Mouse (Mus musculus) stomach, embryonic 16.5 days (tissue): ENCODE data around the gene Ywhag. TPM values are rescaled to one million over a fixed set of nuclear protein-coding genes. Genes with fewer than 3 reads are reported as not detected.

Experiments used
- ATAC-seq: fragments of 200-750 bp; cut with Nextera tagmentation; 2 replicates; pipeline ENCODE4 v1.8.0; 2017; ENCODE audit warnings: moderate number of reproducible peaks, moderate TSS enrichment; ENCODE audit not compliant: insufficient read depth, low FRiP score
- H3K27ac ChIP-seq: fragments of 300-500 bp; sonication (generic); 2 replicates; pipeline ENCODE4 v1.5.1; 2014; ENCODE audit warnings: low read length
- H3K27me3 ChIP-seq: fragments of 300-500 bp; sonication (generic); 2 replicates; pipeline ENCODE4 v1.6.1; 2014; ENCODE audit warnings: low read length, control low read depth, mixed read lengths; ENCODE audit not compliant: control insufficient read depth, insufficient read depth
- H3K36me3 ChIP-seq: fragments of 300-500 bp; sonication (generic); 2 replicates; pipeline ENCODE4 v1.6.1; 2014; ENCODE audit warnings: low read length; ENCODE audit not compliant: control insufficient read depth, insufficient read depth
- H3K4me1 ChIP-seq: fragments of 300-500 bp; sonication (generic); 2 replicates; pipeline ENCODE4 v1.6.1; 2014; ENCODE audit warnings: low read length, control low read depth, mixed read lengths; ENCODE audit not compliant: control insufficient read depth, insufficient read depth
- H3K4me2 ChIP-seq: fragments of 300-500 bp; sonication (generic); 2 replicates; pipeline ENCODE4 v1.6.1; 2014; ENCODE audit warnings: low read depth, low read length, mixed read lengths
- H3K4me3 ChIP-seq: fragments of 300-500 bp; sonication (generic); replicated peaks from 2 replicates; pipeline ENCODE4 v1.5.1; 2014; ENCODE audit warnings: mild to moderate bottlenecking, low read length
- H3K9ac ChIP-seq: fragments of 300-500 bp; sonication (generic); 2 replicates; pipeline ENCODE4 v1.6.1; 2014; ENCODE audit warnings: low read length
- H3K9me3 ChIP-seq: fragments of 300-500 bp; sonication (generic); replicated peaks from 2 replicates; pipeline ENCODE4 v1.6.1; 2016; ENCODE audit warnings: low read length, control low read depth; ENCODE audit not compliant: control insufficient read depth
- WGBS: fragments of 180-500 bp; shearing (Covaris S2); extraction: QIAGEN DNeasy Blood & Tissue Kit; methylation state at CpG from one replicate; pipeline ENCODE4 v1.1.7; 2014; 5-methylcytosine and 5-hydroxymethylcytosine counted together
- polyA plus RNA-seq: library from polyadenylated mRNA; unstranded; fragments of >200 nt; fragmentation: Nextera tagmentation; extraction: Ambion mirVana; gene quantifications from 2 replicates; pipeline ENCODE4 v1.2.1, GENCODE M21; 2015

Gene Ywhag
- polyA plus RNA-seq, 1 experiment from 2014 or later: 195 TPM

DNA sequence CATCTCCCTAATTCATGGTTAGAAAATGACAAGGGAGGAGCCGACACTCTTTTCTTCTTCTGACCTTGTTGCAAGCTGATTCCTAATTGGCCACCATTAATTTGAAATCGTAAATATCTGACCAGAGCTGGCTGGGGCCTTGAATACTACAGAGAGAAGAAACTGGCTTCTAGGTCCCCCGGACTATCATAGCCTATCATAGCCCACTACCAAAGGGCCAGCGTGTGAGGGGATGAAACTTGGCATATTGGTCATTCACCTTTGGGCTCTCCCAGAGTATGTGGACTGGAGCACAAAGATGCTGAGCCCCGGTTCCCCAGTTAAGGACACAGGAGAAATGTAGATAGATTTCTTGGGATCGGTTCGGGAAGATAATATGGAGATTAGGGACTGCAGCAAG, 31.4 kb downstream of the Ywhag start:
- ATAC-seq: no peak
- Histone ChIP-seq H3K36me3 (no peaks in the 10 kb centered on the region), H3K9me3 (no peaks in the 10 kb centered on the region), H3K27ac (peak overlapping the region; percentile 57; the same call in 1 of the 2 replicates), H3K4me1 (no peaks in the 10 kb centered on the region; the same call in 1 of the 2 replicates), H3K27me3 (no peaks in the 10 kb centered on the region), H3K4me2 (peak overlapping the region; percentile 65), H3K9ac (peak overlapping the region; percentile 66), H3K4me3 (peak overlapping the region; percentile 42)
- 32% methylated on average over 7 of the region's 7 CpGs for WGBS

DNA sequence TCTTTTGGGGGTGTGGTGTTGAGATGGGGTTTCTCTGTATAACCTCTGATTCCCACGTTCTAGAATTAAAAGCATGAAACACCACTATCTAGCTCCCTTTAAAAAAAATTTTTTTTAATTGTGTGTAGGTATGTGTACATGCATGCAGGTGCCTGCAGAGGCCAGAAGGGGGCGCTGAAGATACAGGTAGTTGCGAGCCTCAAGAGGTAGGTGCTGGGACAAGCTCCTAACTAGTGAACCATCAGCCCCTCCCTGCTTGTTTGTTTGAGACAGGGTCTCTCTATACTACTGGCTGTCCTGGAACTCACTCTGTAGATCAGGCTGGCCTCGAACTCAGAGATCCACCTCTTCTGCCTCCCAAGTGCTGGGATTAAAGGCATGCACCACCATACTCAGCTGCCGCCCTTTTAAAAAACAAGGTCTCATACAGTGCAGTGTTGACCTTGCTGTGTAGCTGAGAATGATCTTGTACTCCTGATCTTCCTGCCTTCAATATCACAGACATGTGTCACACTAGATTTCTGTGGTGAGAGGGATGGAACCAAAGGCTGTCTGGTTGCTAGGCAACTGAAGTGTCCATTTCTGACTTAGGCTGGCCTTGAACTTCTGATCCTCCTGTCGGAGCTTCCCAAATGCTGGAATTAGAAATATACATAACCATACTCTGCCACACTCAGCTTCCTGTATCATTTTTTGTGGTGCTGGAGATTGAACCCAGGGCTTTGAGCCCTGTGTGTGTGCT, 32.9 kb downstream of the Ywhag start:
- no peak overlapping the region for H3K4me2 ChIP-seq
- no peaks in the 10 kb centered on the region for H3K27me3 ChIP-seq
- H3K4me1 ChIP-seq: no peaks in the 10 kb centered on the region; the same call in 1 of the 2 replicates
- no peak overlapping the region for H3K4me3 ChIP-seq
- WGBS: 58% methylated on average over 6 of the region's 6 CpGs
- H3K9ac ChIP-seq: no peak overlapping the region
- ATAC-seq: no peak
- no peaks in the 10 kb centered on the region for H3K36me3 ChIP-seq
- no peak overlapping the region for H3K27ac ChIP-seq
- H3K9me3 ChIP-seq: no peaks in the 10 kb centered on the region

DNA sequence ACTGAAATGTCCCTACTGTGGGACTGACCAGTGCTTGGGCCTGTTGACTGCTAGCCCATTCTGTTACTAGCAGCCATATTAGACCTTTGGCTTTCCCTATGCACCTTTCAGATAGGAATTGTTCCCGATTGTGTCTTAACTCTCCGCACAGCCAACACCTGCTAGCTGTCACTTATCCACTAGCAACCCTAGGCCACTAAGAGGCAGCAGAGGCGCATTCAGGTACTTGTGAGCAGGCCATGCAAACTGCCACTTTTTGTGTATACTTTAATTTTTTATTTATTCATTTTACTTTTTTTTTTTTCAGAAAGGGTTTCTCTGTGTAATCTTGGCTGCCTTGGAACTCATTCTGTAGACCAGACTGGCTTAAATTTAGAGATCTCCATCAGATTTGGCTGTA, 33.7 kb downstream of the Ywhag start:
- Histone ChIP-seq H3K4me3 (no peak overlapping the region), H3K9ac (no peak overlapping the region), H3K27me3 (no peaks in the 10 kb centered on the region), H3K27ac (no peak overlapping the region), H3K4me1 (no peaks in the 10 kb centered on the region), H3K9me3 (no peaks in the 10 kb centered on the region), H3K4me2 (no peak overlapping the region), H3K36me3 (no peaks in the 10 kb centered on the region)
- no peak for ATAC-seq
- 76% methylated on average over 3 of the region's 3 CpGs for WGBS

DNA sequence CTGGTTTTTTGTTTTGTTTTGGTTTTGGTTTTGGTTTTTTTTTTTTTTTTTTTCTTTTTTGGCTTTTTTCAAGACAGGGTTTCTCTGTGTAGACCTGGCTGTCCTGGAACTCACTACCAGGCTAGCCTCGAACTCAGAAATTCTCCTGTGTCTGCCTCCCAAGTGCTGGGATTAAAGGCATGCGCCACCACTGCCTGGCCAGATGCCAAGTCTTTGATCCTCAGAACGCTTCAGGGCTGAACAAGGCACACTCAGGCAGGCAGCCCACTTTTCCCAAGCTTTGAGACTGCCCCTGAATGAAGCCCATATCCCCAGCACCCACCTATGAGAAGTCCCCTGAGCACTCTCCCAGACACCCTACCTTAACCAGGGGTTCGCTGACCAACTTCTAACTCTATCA, 34.6 kb downstream of the Ywhag start:
- WGBS: 61% methylated on average over 4 of the region's 4 CpGs
- no peak overlapping the region for H3K27ac ChIP-seq
- H3K4me3 ChIP-seq: no peak overlapping the region
- no peaks in the 10 kb centered on the region for H3K9me3 ChIP-seq
- no peak overlapping the region for H3K4me2 ChIP-seq
- H3K27me3 ChIP-seq: no peaks in the 10 kb centered on the region
- H3K9ac ChIP-seq: no peak overlapping the region
- no peaks in the 10 kb centered on the region for H3K4me1 ChIP-seq
- H3K36me3 ChIP-seq: no peaks in the 10 kb centered on the region
- no peak for ATAC-seq

DNA sequence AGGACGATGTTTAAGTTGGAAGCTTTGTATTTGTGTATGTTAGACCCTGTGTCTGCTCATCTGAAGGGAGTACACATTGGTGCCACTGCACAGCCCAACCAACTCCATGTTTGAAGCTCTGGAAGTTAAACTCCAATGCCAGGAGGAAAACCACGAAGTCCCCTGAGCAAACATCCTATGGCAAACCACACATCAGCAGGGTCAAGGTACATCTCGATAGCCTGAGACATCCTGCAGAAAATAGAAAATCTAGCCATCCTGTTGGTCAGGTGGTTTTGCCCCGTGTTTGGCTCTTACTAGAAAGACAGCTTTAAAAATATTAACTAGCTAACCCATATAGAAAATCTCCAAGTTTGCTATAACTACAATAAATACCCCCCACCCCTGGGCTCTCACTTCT, 35.4 kb downstream of the Ywhag start:
- H3K27me3 ChIP-seq: no peaks in the 10 kb centered on the region
- no peaks in the 10 kb centered on the region for H3K4me1 ChIP-seq
- H3K4me2 ChIP-seq: no peak overlapping the region
- H3K36me3 ChIP-seq: no peaks in the 10 kb centered on the region
- no peaks in the 10 kb centered on the region for H3K9me3 ChIP-seq
- 54% methylated on average over 4 of the region's 4 CpGs for WGBS
- no peak overlapping the region for H3K9ac ChIP-seq
- no peak overlapping the region for H3K27ac ChIP-seq
- no peak for ATAC-seq
- no peak overlapping the region for H3K4me3 ChIP-seq

DNA sequence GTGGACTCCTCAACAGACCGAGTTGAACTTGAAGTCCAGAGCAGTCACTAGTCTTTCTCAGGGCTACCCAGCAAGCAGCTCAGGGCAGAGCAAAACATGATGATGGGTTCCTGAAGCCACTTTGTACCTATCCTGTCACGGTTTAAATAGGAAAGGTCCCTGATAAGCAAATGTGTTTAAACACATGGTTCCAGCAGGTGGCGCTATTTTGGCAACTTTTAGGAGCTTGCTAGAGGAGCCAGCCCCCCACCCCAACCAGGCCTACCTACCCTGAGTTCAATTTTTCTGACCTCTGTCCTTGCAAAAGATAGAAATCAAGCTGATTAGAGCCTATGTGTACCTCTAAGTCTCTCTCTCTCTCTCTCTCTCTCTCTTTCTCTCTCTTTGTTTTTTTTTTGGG, 36.4 kb downstream of the Ywhag start:
- Histone ChIP-seq H3K27ac (no peak overlapping the region), H3K4me2 (no peak overlapping the region), H3K4me3 (no peak overlapping the region), H3K36me3 (no peaks in the 10 kb centered on the region), H3K4me1 (no peaks in the 10 kb centered on the region; the same call in 1 of the 2 replicates), H3K27me3 (no peaks in the 10 kb centered on the region), H3K9ac (no peak overlapping the region), H3K9me3 (no peaks in the 10 kb centered on the region)
- WGBS: 27% methylated on average over 3 of the region's 3 CpGs
- no peak for ATAC-seq

DNA sequence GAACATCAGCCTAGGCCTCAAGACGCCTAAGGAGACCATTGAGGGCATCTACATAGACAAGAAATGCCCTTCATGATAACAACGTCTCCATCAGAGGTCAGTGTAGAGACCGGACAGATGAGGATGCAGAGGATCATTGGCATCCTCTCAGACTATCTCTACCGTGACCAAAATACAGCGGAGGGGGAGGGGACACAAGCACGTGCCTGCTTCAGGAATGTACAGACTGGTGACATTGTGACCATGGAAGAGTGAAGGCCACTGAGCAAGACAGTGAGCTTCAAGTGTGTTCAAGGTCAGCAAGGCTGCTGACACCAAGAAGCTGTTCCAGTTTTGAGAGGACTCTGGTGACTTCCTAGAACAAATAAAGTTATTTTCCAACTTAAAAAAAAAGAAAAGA, 39.5 kb downstream of the Ywhag start:
- WGBS: 78% methylated on average over 6 of the region's 6 CpGs

DNA sequence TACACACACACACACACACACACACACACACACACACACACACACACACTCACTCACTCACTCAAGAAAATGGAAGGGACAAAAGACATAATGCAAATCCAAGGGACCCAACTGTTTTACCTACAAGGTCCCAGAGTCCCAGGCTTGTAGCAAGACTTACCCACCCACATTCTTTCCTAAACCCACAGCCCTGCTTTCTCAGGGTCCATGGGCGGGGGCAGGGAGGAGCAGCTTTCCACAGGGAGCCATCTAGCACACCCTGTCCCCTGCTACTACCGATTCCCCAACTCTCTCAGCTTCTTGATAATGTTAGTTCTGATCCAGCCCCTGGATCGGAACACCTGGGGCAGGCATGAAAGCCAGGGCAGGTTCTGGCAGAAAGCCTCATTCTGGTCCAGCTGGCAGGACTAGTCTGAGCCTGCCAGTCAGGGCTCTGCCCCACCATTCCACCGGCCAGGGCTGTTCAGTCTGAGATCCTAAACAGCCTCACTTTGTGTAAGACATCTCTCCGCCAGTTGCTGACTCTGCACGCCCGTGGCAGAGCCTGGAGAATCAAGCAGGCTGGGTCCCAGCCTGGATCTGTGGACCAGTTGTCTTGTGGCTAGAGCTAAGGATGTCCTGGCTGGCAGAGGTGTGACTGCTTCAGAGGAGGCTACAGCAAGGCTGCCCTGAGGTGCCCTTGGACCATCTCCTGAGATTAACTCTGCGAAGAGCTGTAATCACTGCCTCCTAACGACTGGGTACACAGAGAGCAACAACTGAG, 41.6 kb downstream of the Ywhag start:
- Histone ChIP-seq H3K9ac (peak overlapping the region; percentile 52; the same call in 1 of the 2 replicates), H3K36me3 (no peaks in the 10 kb centered on the region), H3K9me3 (no peaks in the 10 kb centered on the region), H3K27me3 (no peaks in the 10 kb centered on the region), H3K4me1 (no peaks in the 10 kb centered on the region; the same call in 1 of the 2 replicates), H3K4me2 (0 out of 2 replicates have a peak overlapping the region, but pooled peaks have one; percentile 24), H3K27ac (peak overlapping the region; percentile 92), H3K4me3 (no peak overlapping the region)
- 40% methylated on average over 9 of the region's 9 CpGs for WGBS
- 0 out of 2 replicates have a peak, but pooled peaks have one; percentile 35 for ATAC-seq

More for the DNA sequence above, 39.5 kb downstream of the Ywhag start:
- no peak overlapping the region for H3K4me2 ChIP-seq
- no peaks in the 10 kb centered on the region; the same call in 1 of the 2 replicates for H3K4me1 ChIP-seq
- H3K9ac ChIP-seq: no peak overlapping the region
- no peaks in the 10 kb centered on the region for H3K27me3 ChIP-seq
- H3K27ac ChIP-seq: no peak overlapping the region
- no peak overlapping the region for H3K4me3 ChIP-seq
- no peaks in the 10 kb centered on the region for H3K36me3 ChIP-seq
- ATAC-seq: no peak
- no peaks in the 10 kb centered on the region for H3K9me3 ChIP-seq

DNA sequence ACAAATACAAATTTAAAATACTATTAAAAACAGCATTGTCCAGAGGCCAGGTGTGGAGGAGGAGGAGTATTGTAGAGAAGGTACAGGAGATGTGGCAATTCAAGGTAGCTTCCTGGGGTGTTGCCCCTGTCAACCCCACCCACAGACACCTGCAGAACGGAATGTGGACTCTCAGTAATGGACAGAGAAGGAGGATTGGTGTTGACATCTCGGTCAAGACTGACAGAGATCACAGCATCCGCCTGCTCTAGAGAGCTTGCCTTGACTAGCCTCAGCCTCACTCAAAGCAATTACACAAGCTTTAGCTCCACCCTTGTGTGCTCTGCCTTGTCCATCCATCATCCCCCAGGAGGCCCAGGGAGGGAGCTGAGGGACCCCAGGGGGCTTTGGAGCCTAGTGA, 43.5 kb downstream of the Ywhag start:
- WGBS: 44% methylated on average over 3 of the region's 3 CpGs
- peak overlapping the region; percentile 50 for H3K27ac ChIP-seq

More for the DNA sequence above, 43.5 kb downstream of the Ywhag start:
- Histone ChIP-seq H3K4me1 (no peaks in the 10 kb centered on the region; the same call in 1 of the 2 replicates), H3K9ac (no peak overlapping the region), H3K36me3 (no peaks in the 10 kb centered on the region), H3K9me3 (no peaks in the 10 kb centered on the region), H3K4me2 (no peak overlapping the region), H3K4me3 (no peak overlapping the region), H3K27me3 (no peaks in the 10 kb centered on the region)
- no peak for ATAC-seq
